Mouse (Mus musculus): Measurements from ENCODE around the gene D17H6S53E. TPM values are rescaled to one million over a fixed set of nuclear protein-coding genes. Genes with fewer than 3 reads are reported as not detected.

D17H6S53E gene
- polyA plus RNA-seq, 1 experiment: 12.1 TPM

GRCm38 (mm10) chr17:35141971-35142370 is 15.8 kb downstream of the D17H6S53E start:
- 87% methylated on average over 6 of the region's 6 CpGs for WGBS
- TF ChIP-seq POLR2A (IDR thresholded peaks at IDR 0.05; ENCODE audit: borderline replicate concordance, extremely low read depth, low read depth, low read length) (no peak), CTCF (IDR thresholded peaks at IDR 0.05; ENCODE audit: insufficient read depth, low read length) (no peak)
- DNase-seq: no peak
- Histone ChIP-seq H3K4me3 (replicated peaks; ENCODE audit: extremely low read depth, low read depth, low read length) (no peak overlapping the region), H3K4me1 (ENCODE audit: control insufficient read depth, insufficient read depth, low read length) (peaks cover 4% of the 10 kb centered on the region; the same call in 1 of the 2 replicates)

DNA sequence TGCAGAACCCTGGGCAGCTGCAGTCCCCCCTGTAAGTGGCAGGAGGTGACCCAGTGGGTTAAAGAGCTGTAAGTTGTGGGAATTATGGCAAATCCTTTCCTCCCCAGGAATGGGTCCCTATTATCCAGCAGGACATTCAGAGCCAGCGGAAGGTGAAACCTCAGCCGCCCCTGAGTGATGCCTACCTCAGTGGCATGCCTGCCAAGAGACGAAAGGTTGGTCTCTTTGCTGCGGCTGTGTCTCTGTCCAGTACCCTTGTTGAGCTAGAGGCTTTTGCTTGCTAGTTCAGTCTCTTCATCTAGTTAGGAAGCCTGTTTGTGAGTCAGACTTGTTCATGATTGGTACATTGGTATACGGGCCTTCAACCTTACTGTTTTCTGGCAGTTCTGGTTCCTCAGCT is 20.0 kb downstream of the D17H6S53E start:
- no peaks in the 10 kb centered on the region for H3K4me1 ChIP-seq (ENCODE audit: control insufficient read depth, insufficient read depth, low read length)
- no peak for TF ChIP-seq POLR2A (IDR thresholded peaks at IDR 0.05; ENCODE audit: borderline replicate concordance, extremely low read depth, low read depth, low read length)
- no peak for TF ChIP-seq CTCF (IDR thresholded peaks at IDR 0.05; ENCODE audit: insufficient read depth, low read length)
- H3K4me3 ChIP-seq (replicated peaks; ENCODE audit: extremely low read depth, low read depth, low read length): no peak overlapping the region
- WGBS: 74% methylated on average over 5 of the region's 5 CpGs
- no peak for DNase-seq

- Histone ChIP-seq H3K4me3 (replicated peaks; ENCODE audit: extremely low read depth, low read depth, low read length) (no peak overlapping the region), H3K4me1 (ENCODE audit: control insufficient read depth, insufficient read depth, low read length) (no peaks in the 10 kb centered on the region)
- 64% methylated on average over 3 of the region's 3 CpGs for WGBS
- no peak for TF ChIP-seq CTCF (IDR thresholded peaks at IDR 0.05; ENCODE audit: insufficient read depth, low read length)
- TF ChIP-seq POLR2A (IDR thresholded peaks at IDR 0.05; ENCODE audit: borderline replicate concordance, extremely low read depth, low read depth, low read length): no peak
- DNase-seq: no peak
Measured at GRCm38 (mm10) chr17:35147348-35147747, 21.2 kb downstream of the D17H6S53E start.

GRCm38 (mm10) chr17:35147922-35148639 is 21.9 kb downstream of the D17H6S53E start:
- Histone ChIP-seq H3K4me1 (ENCODE audit: control insufficient read depth, insufficient read depth, low read length) (no peaks in the 10 kb centered on the region), H3K4me3 (replicated peaks; ENCODE audit: extremely low read depth, low read depth, low read length) (no peak overlapping the region)
- no peak for DNase-seq
- 52% methylated on average over 5 of the region's 5 CpGs for WGBS
- TF ChIP-seq POLR2A (IDR thresholded peaks at IDR 0.05; ENCODE audit: borderline replicate concordance, extremely low read depth, low read depth, low read length) (no peak), CTCF (IDR thresholded peaks at IDR 0.05; ENCODE audit: insufficient read depth, low read length) (no peak)

DNA sequence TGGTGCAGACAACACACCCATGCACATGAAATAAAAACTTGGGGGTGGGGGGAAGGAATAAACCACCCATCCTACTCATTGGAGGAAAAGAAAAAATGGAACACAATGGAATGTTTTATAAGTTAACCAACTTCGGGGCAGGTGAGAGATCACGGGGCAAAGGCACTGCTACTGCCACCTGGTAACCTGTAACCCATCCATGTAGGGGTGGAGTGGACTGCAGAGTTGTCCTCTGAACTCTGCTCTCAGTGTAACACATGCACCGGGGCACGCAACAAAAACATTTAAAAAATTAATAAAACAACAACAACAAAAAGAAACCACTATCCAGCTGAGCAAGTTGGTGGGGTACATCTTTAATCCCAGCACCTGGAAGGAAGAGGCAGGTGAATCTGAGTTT is 25.9 kb downstream of the D17H6S53E start:
- 92% methylated on average over 4 of the region's 4 CpGs for WGBS

GRCm38 (mm10) chr17:35153077-35153476 is 26.9 kb downstream of the D17H6S53E start:
- no peaks in the 10 kb centered on the region for H3K4me1 ChIP-seq (ENCODE audit: control insufficient read depth, insufficient read depth, low read length)
- 85% methylated on average over 9 of the region's 9 CpGs for WGBS
- no peak overlapping the region for H3K4me3 ChIP-seq (replicated peaks; ENCODE audit: extremely low read depth, low read depth, low read length)
- no peak for TF ChIP-seq CTCF (IDR thresholded peaks at IDR 0.05; ENCODE audit: insufficient read depth, low read length)
- TF ChIP-seq POLR2A (IDR thresholded peaks at IDR 0.05; ENCODE audit: borderline replicate concordance, extremely low read depth, low read depth, low read length): no peak
- no peak for DNase-seq

More for the DNA sequence above, 25.9 kb downstream of the D17H6S53E start:
- no peak for DNase-seq
- Histone ChIP-seq H3K4me3 (replicated peaks; ENCODE audit: extremely low read depth, low read depth, low read length) (no peak overlapping the region), H3K4me1 (ENCODE audit: control insufficient read depth, insufficient read depth, low read length) (no peaks in the 10 kb centered on the region)
- no peak for TF ChIP-seq CTCF (IDR thresholded peaks at IDR 0.05; ENCODE audit: insufficient read depth, low read length)
- no peak for TF ChIP-seq POLR2A (IDR thresholded peaks at IDR 0.05; ENCODE audit: borderline replicate concordance, extremely low read depth, low read depth, low read length)

- Histone ChIP-seq H3K4me3 (replicated peaks; ENCODE audit: extremely low read depth, low read depth, low read length) (no peak overlapping the region), H3K4me1 (ENCODE audit: control insufficient read depth, insufficient read depth, low read length) (no peaks in the 10 kb centered on the region)
- no peak for DNase-seq
- 77% methylated on average over 4 of the region's 4 CpGs for WGBS
- TF ChIP-seq POLR2A (IDR thresholded peaks at IDR 0.05; ENCODE audit: borderline replicate concordance, extremely low read depth, low read depth, low read length) (no peak), CTCF (IDR thresholded peaks at IDR 0.05; ENCODE audit: insufficient read depth, low read length) (no peak)
Measured at GRCm38 (mm10) chr17:35153931-35154330, 27.8 kb downstream of the D17H6S53E start.

DNA sequence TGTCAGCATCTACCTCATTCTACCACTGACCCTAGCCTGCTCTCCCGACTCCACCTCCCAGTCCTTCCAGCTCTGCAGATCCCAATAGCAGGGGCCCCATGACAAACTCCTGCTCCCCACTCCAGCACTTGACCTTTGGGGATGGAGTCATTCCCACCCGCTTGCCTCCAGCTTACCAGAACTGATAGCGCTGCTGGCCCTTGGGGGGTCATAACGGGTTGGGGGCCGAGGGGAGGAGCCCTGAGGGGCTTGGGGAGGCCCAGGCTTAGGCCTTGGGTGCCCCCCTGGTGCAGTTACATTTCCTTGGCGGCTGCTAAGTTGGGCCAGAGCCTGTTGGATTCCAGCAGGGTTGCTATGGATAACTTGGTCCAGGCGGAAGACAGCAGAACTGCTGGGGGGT is 28.4 kb downstream of the D17H6S53E start:
- no peaks in the 10 kb centered on the region for H3K4me1 ChIP-seq (ENCODE audit: control insufficient read depth, insufficient read depth, low read length)
- DNase-seq: no peak
- TF ChIP-seq POLR2A (IDR thresholded peaks at IDR 0.05; ENCODE audit: borderline replicate concordance, extremely low read depth, low read depth, low read length) (no peak), CTCF (IDR thresholded peaks at IDR 0.05; ENCODE audit: insufficient read depth, low read length) (no peak)
- H3K4me3 ChIP-seq (replicated peaks; ENCODE audit: extremely low read depth, low read depth, low read length): no peak overlapping the region
- WGBS: 82% methylated on average over 7 of the region's 7 CpGs

GRCm38 (mm10) chr17:35155451-35155850 is 29.3 kb downstream of the D17H6S53E start:
- 87% methylated on average over 12 of the region's 12 CpGs for WGBS
- Histone ChIP-seq H3K4me1 (ENCODE audit: control insufficient read depth, insufficient read depth, low read length) (no peaks in the 10 kb centered on the region), H3K4me3 (replicated peaks; ENCODE audit: extremely low read depth, low read depth, low read length) (no peak overlapping the region)
- no peak for DNase-seq
- TF ChIP-seq POLR2A (IDR thresholded peaks at IDR 0.05; ENCODE audit: borderline replicate concordance, extremely low read depth, low read depth, low read length): no peak
- no peak for TF ChIP-seq CTCF (IDR thresholded peaks at IDR 0.05; ENCODE audit: insufficient read depth, low read length)
